Mouse (Mus musculus) layer of hippocampus, postnatal 14 days (tissue): ENCODE data around the gene Zbtb25. TPM values are rescaled to one million over a fixed set of nuclear protein-coding genes. Genes with fewer than 3 reads are reported as not detected.
A peak's percentile ranks its signal among the peaks of the same experiment; 100 is the strongest.

ENCODE experiments used
- DNase-seq, 2 experiments: peaks; one replicate each; pipeline ENCODE4 v3.0.0; 2021 to 2022; ENCODE audit warnings: low spot score in 2 of 2, mixed read lengths in 1 of 2
- total RNA-seq, 2 experiments: library from RNA; stranded (reverse); gene quantifications; 2 replicates each; pipeline ENCODE4 v1.2.3; 2021

Zbtb25 gene
- total RNA-seq, 2 experiments from 2014 or later: 19.2 to 22.2 TPM

DNA sequence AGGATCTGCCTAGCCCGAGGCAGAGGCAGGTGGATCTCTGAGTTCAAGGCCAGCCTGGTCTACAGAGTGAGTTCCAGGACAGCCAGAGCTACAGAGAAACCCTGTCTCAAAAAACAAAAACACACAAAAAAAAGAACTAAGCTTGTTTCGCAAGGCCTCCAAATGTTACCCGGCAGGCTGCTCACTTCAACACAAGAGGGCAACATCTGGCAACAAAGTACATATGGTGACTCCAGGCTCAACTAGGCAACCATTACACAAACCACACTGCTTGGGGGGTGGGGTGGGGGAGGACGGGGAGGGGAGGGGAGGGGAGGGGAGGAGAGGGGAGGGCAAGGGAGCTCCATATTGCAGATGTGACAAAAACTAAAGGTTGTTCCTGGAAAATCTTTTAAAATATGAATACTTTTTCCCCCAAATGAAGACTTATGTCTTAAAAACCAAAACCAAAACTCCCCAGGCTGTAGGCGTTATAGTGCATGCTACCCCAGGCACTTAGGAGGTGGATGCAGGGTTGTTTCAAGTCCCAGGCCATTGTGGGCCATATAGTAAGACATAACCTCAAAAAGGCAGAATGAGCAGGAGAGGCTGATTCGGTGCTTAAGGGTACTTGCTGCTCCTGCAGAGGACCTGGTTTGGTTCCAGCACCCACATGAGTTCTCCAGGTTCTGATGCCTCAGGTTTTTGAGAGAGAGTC, 23.5 kb downstream of the Zbtb25 start:
- no peak for DNase-seq

- peak; percentile 46 to 83 for DNase-seq
Observed at GRCm38 (mm10) chr12:76341080-76341479, 28.3 kb downstream of the Zbtb25 start.

GRCm38 (mm10) chr12:76336111-76336965, 33.1 kb downstream of the Zbtb25 start:
- DNase-seq: no peak

GRCm38 (mm10) chr12:76335641-76336040, 33.8 kb downstream of the Zbtb25 start:
- DNase-seq: no peak

- DNase-seq: no peak
Observed at GRCm38 (mm10) chr12:76333688-76334087, 35.7 kb downstream of the Zbtb25 start.

GRCm38 (mm10) chr12:76328567-76329354, 40.6 kb downstream of the Zbtb25 start:
- no peak for DNase-seq

- no peak for DNase-seq
Observed at GRCm38 (mm10) chr12:76326437-76327220, 42.8 kb downstream of the Zbtb25 start.

GRCm38 (mm10) chr12:76324679-76325431, 44.5 kb downstream of the Zbtb25 start, which contains the start of gene Akap5:
Gene Akap5 (plus strand): TSS chr12:76324891.
- peak; percentile 72 to 80 for DNase-seq

- no peak for DNase-seq
Observed at GRCm38 (mm10) chr12:76318282-76319212, 50.9 kb downstream of the Zbtb25 start.

DNA sequence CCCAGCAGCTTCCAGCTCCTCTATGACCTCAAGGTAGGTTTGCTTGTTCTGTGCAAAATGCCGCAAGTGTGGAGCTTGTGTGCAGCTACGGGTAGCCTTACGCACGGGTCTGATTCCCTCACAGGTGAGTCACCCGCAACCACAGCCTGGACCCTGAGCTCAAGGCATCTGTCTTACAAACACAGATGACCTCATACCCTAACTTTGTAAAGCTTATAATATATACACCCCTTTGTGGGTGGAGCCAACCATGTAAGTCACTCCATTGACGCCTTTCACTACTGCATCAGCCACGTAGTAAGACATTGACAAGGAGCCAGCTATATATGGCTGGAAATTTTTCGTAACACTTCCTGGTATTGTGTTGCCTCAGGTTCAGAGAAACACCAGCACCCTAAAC, 57.5 kb downstream of the Zbtb25 start:
- no peak for DNase-seq

DNA sequence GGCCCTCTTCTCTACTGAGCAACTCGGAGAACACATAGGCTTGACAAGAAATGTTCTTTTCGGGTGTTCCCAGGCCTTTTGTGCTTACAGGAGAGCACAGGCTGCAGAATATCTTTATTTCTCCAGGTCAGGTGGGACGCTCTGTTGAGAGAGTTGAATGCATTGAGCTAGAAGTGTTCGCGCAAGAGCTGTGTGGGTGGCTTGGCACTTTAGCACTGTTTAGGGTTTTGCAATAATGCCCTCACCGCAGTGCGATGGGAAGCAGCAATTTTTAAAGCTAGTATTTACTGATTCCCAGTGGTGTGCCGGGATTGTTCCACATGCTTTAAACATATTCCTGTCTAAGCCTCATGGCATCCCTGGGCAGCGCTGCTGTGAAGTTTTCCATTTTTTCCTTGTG, 58.2 kb downstream of the Zbtb25 start:
- no peak for DNase-seq

DNA sequence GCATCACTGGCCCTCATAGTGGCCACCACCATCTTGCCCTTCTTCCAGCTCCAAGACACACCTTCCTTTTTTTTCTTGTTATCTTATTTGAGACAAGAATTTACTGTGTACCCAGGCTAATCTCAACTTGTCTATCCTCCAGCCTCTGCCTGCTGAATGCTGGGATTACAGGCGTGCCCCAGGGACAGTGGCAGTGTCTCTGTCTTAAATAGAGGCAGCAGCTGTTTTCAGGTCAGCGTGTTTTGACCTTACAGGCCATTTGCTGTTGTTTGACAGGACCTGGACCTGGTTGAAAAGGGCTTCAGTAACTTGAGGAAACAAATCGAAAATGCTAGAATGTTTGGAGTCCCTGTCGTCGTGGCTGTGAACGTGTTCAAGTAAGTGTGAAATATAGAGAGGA, 58.8 kb downstream of the Zbtb25 start:
- DNase-seq: no peak

DNA sequence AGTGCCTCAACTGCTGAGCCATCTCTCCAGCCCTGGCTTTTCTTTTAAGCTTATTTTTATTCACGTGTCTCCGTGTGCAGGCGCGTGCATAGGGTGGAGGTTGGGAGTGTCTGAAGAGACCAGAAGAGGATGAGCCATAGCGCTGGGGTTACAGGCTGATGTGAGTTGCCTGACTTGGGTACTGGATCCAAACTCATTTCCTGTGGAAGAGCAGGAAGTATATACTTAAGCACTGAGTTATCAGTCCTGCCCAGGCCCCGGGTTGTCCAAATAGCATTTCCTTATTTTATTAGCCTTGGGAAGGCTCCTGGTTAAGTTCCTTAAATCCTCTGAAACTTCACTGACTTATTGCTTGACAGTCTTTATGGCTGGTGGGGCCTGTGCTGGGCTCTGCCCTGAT, 59.4 kb downstream of the Zbtb25 start:
- DNase-seq: no peak

DNA sequence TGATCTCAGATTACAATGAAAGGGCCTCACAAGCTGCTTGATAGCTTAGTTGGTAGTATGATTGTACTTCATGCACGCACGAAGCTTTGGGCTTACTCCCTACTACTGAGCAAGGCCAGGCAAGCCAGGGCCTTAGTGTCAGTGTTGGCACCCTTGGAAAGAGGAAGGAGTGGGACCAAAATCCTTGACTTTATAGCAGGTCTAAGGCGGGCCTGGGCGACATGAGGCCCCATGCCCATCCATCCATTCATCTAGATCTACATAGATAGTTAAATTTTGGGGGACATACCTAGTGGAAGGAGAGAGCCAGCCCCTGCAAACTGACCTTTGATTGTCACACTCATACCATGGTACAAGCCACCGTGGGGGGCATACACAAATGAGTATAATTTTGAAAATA, 61.0 kb downstream of the Zbtb25 start:
- DNase-seq: no peak

DNA sequence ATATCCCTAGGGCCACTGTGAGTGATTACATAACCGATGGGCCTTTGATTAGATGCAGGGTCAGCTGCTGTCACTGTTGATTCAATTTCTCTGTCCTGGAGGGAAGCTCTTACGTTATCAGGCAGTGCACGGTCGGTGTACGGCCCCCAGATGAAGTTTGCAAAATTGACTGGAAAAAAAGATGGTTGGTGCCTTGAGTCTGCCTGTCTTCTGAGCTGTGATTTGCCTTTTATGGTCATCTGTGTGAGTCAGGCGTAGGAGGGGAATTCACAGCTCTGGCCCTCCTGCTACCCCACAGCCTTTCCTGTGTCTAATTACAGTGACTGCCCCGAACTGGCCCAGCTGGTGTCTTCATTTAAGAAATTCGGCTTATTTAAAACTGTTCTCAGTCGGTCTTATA, 61.4 kb downstream of the Zbtb25 start:
- DNase-seq: no peak

DNA sequence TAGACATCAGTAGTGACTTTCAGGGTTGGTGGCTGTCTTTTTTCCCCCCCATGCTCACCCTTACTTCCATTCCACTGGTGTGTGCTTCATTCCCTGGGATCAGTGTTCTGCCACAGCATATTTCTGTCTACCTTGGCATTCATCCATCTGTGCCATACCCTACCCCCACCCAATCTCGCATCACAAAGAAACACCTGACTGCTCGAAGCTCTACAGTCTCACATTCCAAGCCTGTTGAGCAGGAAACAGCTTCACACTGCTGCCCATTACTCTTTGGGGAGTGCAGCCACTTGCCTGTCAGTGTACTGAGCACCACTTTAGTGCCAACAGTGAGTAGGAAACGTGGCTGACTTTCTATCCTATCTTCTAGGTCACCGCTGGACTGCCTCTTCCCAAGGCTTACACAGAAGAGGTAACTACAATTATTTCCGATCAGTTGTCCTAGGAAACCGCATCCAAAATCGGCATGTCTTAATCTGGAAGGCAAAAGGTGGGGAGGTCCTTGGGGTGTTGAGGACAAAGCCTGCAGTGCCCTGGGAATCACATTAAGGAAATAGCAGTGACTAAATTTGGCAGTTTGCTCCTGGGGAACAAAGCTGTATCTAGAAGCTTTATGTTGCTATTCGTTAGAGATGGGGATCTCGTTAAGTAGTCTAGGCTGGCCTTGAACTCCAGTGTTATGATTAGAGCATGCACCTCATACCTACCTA, 62.4 kb downstream of the Zbtb25 start:
- DNase-seq: no peak

GRCm38 (mm10) chr12:76305107-76305506, 64.3 kb downstream of the Zbtb25 start:
- no peak for DNase-seq

GRCm38 (mm10) chr12:76304199-76304598, 65.2 kb downstream of the Zbtb25 start:
- DNase-seq: no peak
